Mouse (Mus musculus) left cerebral cortex, adult 6 months (tissue): ENCODE measurements around the gene Retreg1. TPM values are rescaled to one million over a fixed set of nuclear protein-coding genes. Genes with fewer than 3 reads are reported as not detected.

Experiments used
- long read RNA-seq, 2 experiments: library from polyadenylated mRNA; unstranded; transcript quantifications; one replicate each; pipeline ENCODE4 v2.0.0; 2019 to 2020
- polyA plus RNA-seq: library from polyadenylated mRNA; unstranded; fragments of <200 nt; fragmentation: Nextera tagmentation; gene quantifications from 2 replicates; pipeline ENCODE4 v1.2.3, GENCODE M21; 2021

Retreg1 gene
- polyA plus RNA-seq: 10.1 and 21.2 TPM in 2 replicates
- long read RNA-seq, experiment 1, transcript Retreg1-201 (9 exons, 3,248 nt): major isoform, 23 of 51 reads
- long read RNA-seq, experiment 1, transcript Retreg1-205 (7 exons, 3,200 nt): minor isoform, 8 of 51 reads
- long read RNA-seq, experiment 1, partial matches to known transcripts: 7 of 51 reads
- long read RNA-seq, experiment 1, other reads (novel, unspliced or antisense): 13 of 51 reads
- long read RNA-seq, experiment 2, partial matches to known transcripts: 18 of 32 reads
- long read RNA-seq, experiment 2, other reads (novel, unspliced or antisense): 9 of 32 reads

GRCm38 (mm10) chr15:25843086-25843991 is at the start of gene Retreg1:
Gene Retreg1, plus strand, starts transcription at chr15:25843180.

GRCm38 (mm10) chr15:25984067-25984733 is 141.2 kb downstream of the Retreg1 start, which contains the start of gene Zfp622:
Gene Zfp622, plus strand, starts transcription at chr15:25984366.

Other genes starting within 250 kb of the Retreg1 start
- gene Myo10, start 220.7 kb upstream of the Retreg1 start, polyA plus RNA-seq: 15.0 and 19.3 TPM in 2 replicates
- gene Zfp622, start 141.2 kb downstream of the Retreg1 start, polyA plus RNA-seq: 27.6 and 45.4 TPM in 2 replicates